Mouse (Mus musculus): ENCODE data around the gene Aste1.

DNA sequence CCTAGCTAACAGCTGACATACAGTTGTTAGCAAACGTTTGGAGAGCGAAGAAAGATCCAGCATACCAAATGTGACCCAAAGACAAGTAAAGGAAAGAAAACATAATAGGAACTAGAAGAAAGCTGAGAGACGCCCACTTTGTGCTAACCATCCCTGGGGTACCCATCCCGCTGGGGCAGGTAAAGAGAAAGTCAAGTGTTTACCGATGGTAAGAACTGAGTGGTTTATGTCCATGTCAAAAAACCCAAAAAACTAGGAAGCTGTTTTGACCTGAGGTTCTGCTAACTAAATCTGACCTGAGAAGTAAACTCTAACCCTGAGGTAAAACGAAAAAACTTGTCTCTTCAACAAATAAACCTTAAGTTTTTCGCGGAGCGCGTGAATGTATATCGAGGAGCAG is 472 bp upstream of the Aste1 start:
- no peak for TF ChIP-seq CTCF (conservative IDR thresholded peaks at IDR 0.05; ENCODE audit: insufficient read depth, insufficient read length, low read depth, low read length)
- no peak for TF ChIP-seq POLR2A (IDR thresholded peaks at IDR 0.05; ENCODE audit: low read depth, low read length)

Data from kidney, adult 2 months (tissue).